Mouse (Mus musculus) liver, embryonic 14.5 days (tissue): Measurements from ENCODE around the gene Foxn3.

Experiments used
- CTCF ChIP-seq: IDR thresholded peaks from 2 replicates; pipeline ENCODE4 v1.5.1; 2016; ENCODE audit warnings: antibody characterized with exemption, low read depth, control low read depth
- EP300 ChIP-seq: IDR thresholded peaks from 2 replicates; pipeline ENCODE4 v1.6.1; 2016; ENCODE audit warnings: antibody characterized with exemption, low read depth

DNA sequence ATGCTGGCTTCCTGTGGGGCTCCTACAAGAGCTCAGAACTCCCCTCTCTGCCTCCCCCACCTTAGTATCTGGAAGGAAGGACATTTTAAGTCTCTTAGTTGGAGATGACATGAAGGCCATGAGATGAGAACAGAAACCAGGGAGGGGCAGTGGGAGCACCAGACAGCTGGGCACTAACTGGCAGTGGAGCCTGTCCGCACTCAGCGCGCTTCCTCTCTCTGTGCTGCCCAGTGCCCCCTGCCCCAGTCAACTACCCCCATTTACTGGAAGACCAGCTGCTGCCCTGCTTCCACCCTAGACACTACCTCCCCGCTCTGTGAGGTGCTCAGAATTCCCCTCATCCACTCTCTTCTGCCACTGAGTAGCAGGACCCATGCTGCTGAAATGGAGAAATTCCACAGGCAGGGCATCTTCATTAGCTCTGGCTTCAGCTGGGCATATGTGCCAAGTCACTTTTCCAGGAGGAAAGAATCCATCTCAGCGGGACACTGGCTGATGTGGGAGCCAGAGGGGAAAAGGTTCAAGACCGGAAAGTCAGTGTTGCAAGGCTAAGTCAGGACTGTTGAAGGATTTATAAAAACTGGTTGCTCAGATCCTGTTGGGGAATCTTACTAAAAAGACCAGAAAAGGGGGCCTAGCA, 335.9 kb downstream of the Foxn3 start:
- TF ChIP-seq CTCF (no peak), EP300 (no peak)
